Mouse (Mus musculus): ENCODE measurements around the gene Il3. TPM values are rescaled to one million over a fixed set of nuclear protein-coding genes. Genes with fewer than 3 reads are reported as not detected.
"Not testable (repeated sequence)": the region's sequence is repeated elsewhere in the genome, so short reads cannot be mapped to it uniquely, and the experiment has no call there.

The Il3 gene
- not detected in 2 replicates for polyA plus RNA-seq (2012; rRNA removed)

- 82% methylated on average over 6 of the region's 6 CpGs for WGBS
- no peak for DNase-seq (ENCODE audit: low read depth, low spot score)
Observed at GRCm38 (mm10) chr11:54267177-54267576, at the start of gene Il3. Il3 (minus strand) TSS chr11:54267277.

- WGBS: 86% methylated on average over 5 of the region's 5 CpGs
Observed at GRCm38 (mm10) chr11:54315336-54315735, 48.3 kb upstream of the Il3 start.

DNA sequence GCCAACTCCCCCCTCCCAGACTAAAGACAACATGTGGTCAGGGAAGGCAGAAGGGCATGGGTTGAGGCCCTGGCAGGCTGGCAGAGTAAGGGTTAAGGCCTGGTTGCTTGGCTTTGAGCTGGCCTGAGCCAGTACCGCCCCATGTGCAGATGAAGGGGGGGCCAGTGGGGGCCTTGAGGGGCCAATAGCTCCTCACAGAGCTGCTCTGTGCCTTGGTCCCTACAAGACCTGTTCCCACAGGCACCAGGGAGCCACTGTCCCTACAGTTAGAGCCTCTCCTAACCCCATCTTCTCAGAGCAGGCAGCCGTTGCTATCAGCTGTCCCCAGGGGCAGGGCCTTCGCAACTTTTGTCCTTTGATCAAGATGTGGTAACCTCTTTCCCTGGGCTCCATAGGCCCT lies 47.7 kb upstream of the Il3 start:
- 26% methylated on average over 3 of the region's 3 CpGs for WGBS

More at GRCm38 (mm10) chr11:54315336-54315735, 48.3 kb upstream of the Il3 start:
- no peak for DNase-seq (ENCODE audit: low read depth, low spot score)

DNA sequence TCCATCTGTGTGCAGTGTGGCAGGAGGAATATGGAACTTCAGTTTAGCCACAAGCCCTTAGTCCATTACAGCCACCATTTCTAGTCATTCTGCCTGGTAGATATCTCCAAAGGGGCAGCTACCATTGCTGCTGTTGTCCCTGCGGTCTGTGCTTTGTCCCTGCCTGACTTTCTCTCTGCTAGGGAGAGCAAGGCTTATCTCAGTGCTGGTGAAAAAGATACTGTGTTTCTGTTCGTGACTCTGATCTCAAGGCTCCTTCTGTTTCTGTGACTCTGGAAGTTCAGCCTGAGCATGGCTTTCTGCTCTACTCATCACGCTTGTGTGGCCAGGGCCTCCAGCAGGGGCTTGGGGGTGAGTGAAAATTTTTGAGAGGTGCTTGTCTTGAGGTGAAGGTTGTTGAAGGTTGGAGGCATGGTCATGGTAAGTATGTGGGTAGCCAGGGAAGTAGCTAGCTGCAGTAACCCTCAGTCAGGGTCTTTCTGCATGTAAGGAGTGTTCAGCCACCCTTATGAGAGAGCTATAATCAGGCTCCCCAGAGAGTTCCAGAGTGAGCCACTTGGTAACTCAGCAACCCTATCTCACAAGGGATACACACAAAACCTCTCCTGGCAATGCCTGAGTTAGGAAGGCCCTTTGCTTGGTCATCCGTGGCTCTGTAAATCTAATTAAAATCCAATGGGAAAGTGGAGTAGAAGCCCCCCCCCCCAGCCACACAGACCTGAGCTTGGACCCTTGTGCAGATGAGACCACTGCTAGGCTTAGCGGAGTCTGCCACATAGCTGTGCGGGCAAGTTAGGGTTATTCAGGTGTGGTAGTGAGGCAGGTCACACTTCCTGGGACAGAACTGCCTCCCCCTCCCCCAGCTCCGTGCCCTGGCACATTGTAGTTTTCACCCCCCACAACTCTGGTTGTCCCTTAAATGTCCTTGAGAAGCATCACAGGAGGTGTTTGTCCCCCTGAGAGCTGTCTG lies 46.6 kb upstream of the Il3 start:
- WGBS: 75% methylated on average over 7 of the region's 7 CpGs
- no peak for DNase-seq (ENCODE audit: low read depth, low spot score)

More for the DNA sequence above, 47.7 kb upstream of the Il3 start:
- DNase-seq (ENCODE audit: low read depth, low spot score): no peak

GRCm38 (mm10) chr11:54312603-54313002 lies 45.5 kb upstream of the Il3 start:
- DNase-seq (ENCODE audit: low read depth, low spot score): no peak
- WGBS: 31% methylated on average over 1 of the region's 1 CpGs

DNA sequence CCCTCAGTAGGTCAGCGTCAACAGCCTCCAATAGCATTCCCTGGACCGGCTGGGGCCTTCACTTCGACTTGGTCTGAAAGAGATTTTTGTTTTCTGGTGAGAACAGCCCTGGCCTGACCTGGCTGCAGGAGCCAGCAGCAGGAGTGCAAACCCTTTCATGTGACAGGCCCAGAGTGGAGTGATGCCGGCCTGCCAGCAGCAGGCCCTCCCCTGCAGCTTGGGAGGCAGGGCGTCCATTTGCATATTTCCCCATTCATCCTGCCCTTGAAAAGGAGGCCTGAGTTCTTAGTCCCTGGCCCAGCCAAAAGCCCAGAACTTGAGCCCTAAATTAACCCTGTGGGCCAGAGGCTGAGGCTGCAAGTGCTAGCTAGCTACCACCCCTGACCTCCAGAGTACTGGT lies 44.9 kb upstream of the Il3 start:
- DNase-seq (ENCODE audit: low read depth, low spot score): no peak
- 49% methylated on average over 5 of the region's 5 CpGs for WGBS

DNA sequence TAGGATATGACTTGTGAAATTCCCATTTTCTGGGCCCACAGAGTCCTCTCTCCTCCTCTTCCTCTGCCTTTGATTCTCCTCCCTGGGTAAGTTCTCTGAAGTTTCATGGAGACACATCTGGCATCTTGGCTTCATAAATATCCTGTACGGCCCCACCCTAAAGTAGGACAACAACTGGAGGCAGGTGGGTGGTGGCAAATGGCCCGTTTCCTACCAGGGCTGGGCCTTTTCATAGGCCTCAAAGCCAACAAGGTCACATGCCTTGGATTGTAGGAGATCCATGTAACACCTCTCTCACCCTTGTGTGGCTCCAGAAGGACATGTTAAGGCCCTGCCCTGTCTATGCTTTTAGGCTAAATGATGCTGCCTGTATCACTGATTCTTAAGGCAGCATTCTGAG lies 43.5 kb upstream of the Il3 start:
- WGBS: 36% methylated on average over 2 of the region's 2 CpGs
- no peak for DNase-seq (ENCODE audit: low read depth, low spot score)

- 67% methylated on average over 7 of the region's 7 CpGs for WGBS
- DNase-seq (ENCODE audit: low read depth, low spot score): no peak
Observed at GRCm38 (mm10) chr11:54307139-54307816, 40.2 kb upstream of the Il3 start.

DNA sequence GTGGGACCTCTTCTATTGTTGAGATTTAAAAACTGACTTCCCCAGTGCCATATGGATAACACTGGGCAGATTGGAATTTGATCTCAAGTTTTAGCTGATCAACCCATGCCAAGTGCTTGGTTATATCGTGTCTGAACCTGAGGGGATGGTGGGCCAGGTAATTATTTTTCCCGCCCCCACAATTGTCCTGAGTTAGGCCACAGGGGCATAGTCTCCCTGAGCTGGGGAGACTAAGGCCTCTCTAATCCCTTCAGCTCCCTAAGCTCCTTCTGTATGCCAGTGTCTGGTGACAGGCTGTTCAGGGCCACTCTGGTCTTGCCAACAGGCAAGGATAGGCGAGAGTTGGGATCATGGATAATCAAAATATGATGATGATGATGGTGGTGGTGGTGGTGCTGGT lies 38.3 kb upstream of the Il3 start:
- 81% methylated on average over 3 of the region's 3 CpGs for WGBS
- no peak for DNase-seq (ENCODE audit: low read depth, low spot score)

DNA sequence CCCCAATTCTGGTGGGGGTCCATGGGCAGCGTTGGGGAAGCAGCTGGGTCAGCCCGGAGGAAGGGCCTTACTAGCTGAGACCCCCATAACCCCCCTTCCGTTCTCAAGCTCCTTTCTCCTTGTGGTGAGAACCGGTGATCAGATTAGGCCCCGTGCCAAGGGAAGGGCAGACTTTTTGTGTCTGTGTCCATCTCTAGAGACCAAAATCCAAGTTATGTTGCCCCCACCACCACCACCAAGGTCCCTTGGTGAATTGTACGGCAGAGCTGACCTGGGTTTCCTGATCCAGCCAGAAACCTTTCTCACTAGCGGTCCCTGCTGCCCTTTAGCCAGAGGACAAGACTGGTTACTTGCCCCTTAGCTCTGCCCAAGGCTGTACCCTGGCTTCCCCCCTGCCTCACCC lies 37.4 kb upstream of the Il3 start:
- 16% methylated on average over 7 of the region's 7 CpGs for WGBS
- no peak for DNase-seq (ENCODE audit: low read depth, low spot score)

DNA sequence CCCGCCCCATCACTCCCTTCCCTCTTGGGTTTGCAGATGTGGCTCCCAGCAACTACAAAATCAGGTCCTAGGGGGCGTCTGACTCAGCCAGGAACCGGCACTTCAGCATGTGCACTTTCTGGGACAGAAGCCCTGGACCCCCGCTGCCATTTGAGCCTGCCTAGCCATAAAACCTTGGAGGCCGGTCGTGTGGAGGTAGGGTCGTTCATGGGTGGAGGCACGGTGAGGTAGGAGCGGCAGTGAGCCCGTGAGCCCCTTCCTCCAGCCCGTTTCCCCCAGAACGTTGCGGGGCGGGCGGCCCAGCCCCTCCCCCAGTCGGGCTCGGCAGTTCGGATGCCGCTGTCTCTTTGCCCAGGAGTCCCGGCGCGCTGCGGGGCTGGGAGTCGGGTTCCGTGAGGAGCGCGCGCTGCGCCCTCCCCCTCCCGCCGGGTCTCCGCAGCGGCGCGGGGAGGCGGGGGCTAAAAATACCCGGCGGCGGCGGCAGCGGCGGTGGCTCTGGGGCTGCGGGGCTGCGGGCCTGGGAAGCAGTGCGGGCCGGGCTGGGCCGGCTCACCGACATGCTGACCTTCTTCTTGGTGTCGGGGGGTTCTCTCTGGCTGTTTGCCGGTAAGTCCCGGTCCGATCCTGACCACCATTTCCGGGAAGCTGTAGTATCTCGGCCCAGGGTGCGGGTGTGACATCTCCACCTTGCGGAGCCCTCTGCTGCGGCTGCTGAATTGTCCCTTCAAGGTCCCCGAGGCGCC lies 36.8 kb upstream of the Il3 start, which contains the start of gene Acsl6:
TSS of gene Acsl6 (plus strand) at position 71 of the 743 bp plus-strand sequence.
- 2% methylated on average over 58 of the region's 59 CpGs for WGBS
- no peak for DNase-seq (ENCODE audit: low read depth, low spot score)

GRCm38 (mm10) chr11:54303076-54303727 lies 36.1 kb upstream of the Il3 start:
- 21% methylated on average over 6 of the region's 6 CpGs for WGBS
- DNase-seq (ENCODE audit: low read depth, low spot score): no peak

DNA sequence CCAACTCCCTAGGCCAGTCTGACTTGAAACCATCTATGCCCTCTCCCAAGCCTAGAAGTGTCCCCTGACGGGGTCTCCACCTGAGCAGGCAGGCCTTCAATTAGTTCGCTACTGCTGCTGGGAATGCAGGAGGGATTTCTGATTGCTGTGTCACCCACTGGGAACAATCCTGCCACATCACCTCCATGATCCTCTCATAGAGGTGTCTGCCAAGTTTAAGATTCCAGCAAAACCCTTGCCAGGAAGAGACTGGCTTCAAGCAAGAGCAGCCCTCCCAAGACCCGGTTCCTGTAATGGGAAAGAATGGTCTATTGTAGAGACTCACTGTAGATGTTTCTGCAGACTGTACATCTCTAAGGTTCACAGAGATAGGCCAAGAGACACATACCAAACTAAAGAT lies 35.5 kb upstream of the Il3 start:
- DNase-seq (ENCODE audit: low read depth, low spot score): no peak
- 82% methylated on average over 3 of the region's 3 CpGs for WGBS

- 82% methylated on average over 8 of the region's 8 CpGs for WGBS
- DNase-seq (ENCODE audit: low read depth, low spot score): no peak
Observed at GRCm38 (mm10) chr11:54301994-54302393, 34.9 kb upstream of the Il3 start.

DNA sequence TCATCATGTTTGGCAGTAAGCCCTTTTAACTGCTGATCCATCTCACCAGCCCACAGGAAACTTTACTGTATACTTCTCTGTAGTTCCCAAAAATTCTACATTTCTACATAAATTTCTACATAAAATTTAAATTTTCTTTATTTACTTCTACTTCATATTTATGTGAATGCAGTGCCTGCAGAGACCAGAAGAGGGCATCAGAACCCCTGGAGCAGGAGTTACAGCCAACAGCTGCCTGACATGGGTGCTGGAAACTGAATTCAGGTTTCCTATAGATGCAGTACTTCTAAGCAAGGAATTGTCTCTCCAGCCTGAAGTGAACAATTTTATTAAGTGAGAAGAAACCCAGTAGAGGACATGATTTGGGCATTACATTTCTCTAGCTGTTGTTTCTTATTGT lies 31.7 kb upstream of the Il3 start:
- DNase-seq (ENCODE audit: low read depth, low spot score): no peak

GRCm38 (mm10) chr11:54297471-54297870 lies 30.4 kb upstream of the Il3 start:
- DNase-seq (ENCODE audit: low read depth, low spot score): not testable (repeated sequence)
- WGBS: 88% methylated on average over 2 of the region's 2 CpGs

- DNase-seq (ENCODE audit: low read depth, low spot score): no peak
- 64% methylated on average over 1 of the region's 1 CpGs for WGBS
Observed at GRCm38 (mm10) chr11:54296734-54297133, 29.7 kb upstream of the Il3 start.

DNA sequence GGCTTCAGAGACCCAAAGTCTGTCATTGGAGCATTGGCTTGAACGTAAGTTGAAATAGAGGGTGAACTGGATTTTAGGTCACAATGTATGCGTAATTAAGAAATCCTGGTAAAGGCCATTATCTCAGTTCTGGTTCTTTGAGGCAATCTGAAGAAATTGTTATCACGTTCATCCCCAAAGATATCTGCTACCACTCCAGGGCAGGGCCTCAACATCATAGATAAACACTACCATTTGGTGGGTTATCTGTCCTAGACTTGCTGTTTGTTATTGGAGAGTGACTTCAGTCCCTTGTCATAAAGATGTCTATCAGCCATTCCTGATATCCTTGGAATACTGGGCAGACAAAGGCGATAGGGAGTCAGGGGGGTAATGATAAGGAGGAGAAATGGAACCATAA lies 28.9 kb upstream of the Il3 start:
- DNase-seq (ENCODE audit: low read depth, low spot score): no peak
- 72% methylated on average over 4 of the region's 4 CpGs for WGBS

DNA sequence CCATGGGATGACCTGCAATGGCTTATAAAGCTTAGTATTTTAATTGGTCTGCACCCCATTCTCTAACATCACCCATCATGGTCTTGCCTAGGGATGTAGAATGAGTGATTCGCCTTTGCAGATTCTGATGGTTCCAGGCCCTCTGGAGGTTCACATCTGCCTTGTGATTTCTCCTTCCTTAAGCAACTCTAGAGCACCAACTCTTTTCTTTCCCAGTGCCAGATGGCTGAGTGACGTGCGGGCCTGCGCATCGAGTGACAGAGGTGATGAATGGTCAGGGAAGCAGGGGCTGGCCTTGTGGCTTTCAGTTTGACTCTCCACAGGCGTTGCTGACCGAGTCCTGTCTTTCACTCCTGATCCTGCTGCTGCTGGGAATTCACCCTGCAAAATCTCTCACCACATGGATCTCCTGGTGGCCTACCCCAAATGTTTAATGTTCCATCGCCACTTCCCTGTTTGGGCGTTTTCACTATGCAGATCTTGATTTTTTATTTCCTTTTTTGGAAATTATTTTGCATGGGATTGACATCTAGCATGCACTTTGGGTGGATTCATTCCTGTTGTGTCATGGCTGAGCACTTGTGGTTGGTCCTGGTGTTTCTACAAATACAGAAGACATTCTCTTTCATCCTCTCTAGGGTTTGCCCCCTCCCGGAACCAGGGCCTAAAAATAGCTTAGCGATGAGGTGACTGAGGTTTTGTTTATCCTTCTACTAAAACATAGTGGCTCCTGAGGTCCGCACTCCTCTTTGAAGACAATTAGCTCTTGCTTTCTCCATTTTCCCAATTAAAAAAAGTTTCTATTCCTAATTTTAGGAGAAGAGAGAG lies 27.1 kb upstream of the Il3 start:
- DNase-seq (ENCODE audit: low read depth, low spot score): no peak
- 65% methylated on average over 12 of the region's 12 CpGs for WGBS

Measured in large intestine, adult 2 months (tissue).